26 mouse cellular contexts compared by ENCODE assay signal in genomic region chr10:42188091-42188490, GRCm38 (mm10).
A peak's percentile ranks its signal among the peaks of the same experiment; 100 is the strongest.
DNase-seq lines count a peak whose midpoint lies in the region; ATAC-seq lines count a peak whose summit lies in the region.
"Had no signal": no experiment of that assay in that cellular context is flagged by ENCODE, and none has a peak within 500 bp of the region (broad histone marks: within the 10 kb centered on the region; RNA-seq: fewer than 3 reads in every experiment).

No protein-coding gene starts in this region.

- intact Hi-C loops in gastrocnemius, postnatal 36 days (cut with DNase I) = no loop called here
- intact Hi-C loops in heart, postnatal 25 days (cut with DNase I) = no loop called here

- H3K4me1 ChIP-seq in embryonic facial prominence, embryonic 13.5 days = peaks cover 32% of the 10 kb centered on the region

- WGBS in embryonic facial prominence, embryonic 13.5 days = 63% methylated on average over 9 of the region's 9 CpGs

- H3K4me2 ChIP-seq in embryonic facial prominence, embryonic 13.5 days = no peak overlapping the region
- H3K4me2 ChIP-seq: hindbrain, embryonic 14.5 days; liver, embryonic 13.5 days; lung, embryonic 14.5 days; midbrain, embryonic 15.5 days; neural tube, embryonic 13.5 days had no signal

- no peak overlapping the region for H3K4me3 ChIP-seq in embryonic facial prominence, embryonic 13.5 days
- H3K4me3 ChIP-seq: erythroblast, embryonic 14.5 days; heart, adult 2 months; liver, embryonic 13.5 days; megakaryocyte, embryonic 14.5 days; midbrain, embryonic 15.5 days; myocyte; neural tube, embryonic 13.5 days had no signal

- no peak for ATAC-seq in embryonic facial prominence, embryonic 13.5 days (ENCODE audit: insufficient number of reproducible peaks, insufficient read depth, low FRiP score, low TSS enrichment, low read depth)

- H3K36me3 ChIP-seq in embryonic facial prominence, embryonic 13.5 days = peaks cover 28% of the 10 kb centered on the region

- H3K9me3 ChIP-seq in embryonic facial prominence, embryonic 13.5 days = no peaks in the 10 kb centered on the region
- H3K9me3 ChIP-seq: liver, embryonic 13.5 days; megakaryocyte, embryonic 14.5 days; midbrain, embryonic 15.5 days; neural tube, embryonic 13.5 days had no signal

- DNase-seq in gastrocnemius, adult 18-20 months (ENCODE audit: low spot score) = peak; percentile 43
- DNase-seq in gastrocnemius, postnatal 36 days = no peak
- peak; percentile 7 for DNase-seq in heart, postnatal 25 days (ENCODE audit: low spot score)
- no peak for DNase-seq in heart, adult 9 months (ENCODE audit: low spot score in 2 of 2)
- peak; percentile 42 for DNase-seq in ZHBTc4 (ENCODE audit: low read depth, low spot score)
- no peak for DNase-seq in thymus, postnatal 4 days
- DNase-seq: adrenal gland, postnatal 14 days; cerebellum, postnatal 10 days; heart, postnatal 14 days; kidney, adult 2 months; layer of hippocampus, adult 9-11 months; liver, embryonic 13.5 days; lung, embryonic 14.5 days; lung, postnatal 36 days; right cerebral cortex, adult 18-20 months; right cerebral cortex, postnatal 4 days; thymus, postnatal 36 days had no signal

- 0 out of 2 replicates have a peak overlapping the region, but pooled peaks have one; percentile 12 for H3K9ac ChIP-seq in embryonic facial prominence, embryonic 13.5 days
- H3K9ac ChIP-seq: hindbrain, embryonic 14.5 days; liver, embryonic 13.5 days; lung, embryonic 14.5 days; midbrain, embryonic 15.5 days; neural tube, embryonic 13.5 days had no signal

- no peak overlapping the region for H3K27ac ChIP-seq in embryonic facial prominence, embryonic 13.5 days
- H3K27ac ChIP-seq: heart, adult 2 months; hindbrain, embryonic 14.5 days; kidney, postnatal 0 days; liver, embryonic 13.5 days; midbrain, embryonic 15.5 days; neural tube, embryonic 13.5 days had no signal

- no peaks in the 10 kb centered on the region for H3K27me3 ChIP-seq in embryonic facial prominence, embryonic 13.5 days
- H3K27me3 ChIP-seq: liver, embryonic 13.5 days; megakaryocyte, embryonic 14.5 days; midbrain, embryonic 15.5 days; neural tube, embryonic 13.5 days had no signal

Comparison
In these comparisons a context has a peak if more than half of its experiments do, and no peak if none do; other contexts are left out.
1. DNase-seq: peak in gastrocnemius, adult 18-20 months (single experiment), heart, postnatal 25 days (single experiment) and ZHBTc4 (single experiment); none in gastrocnemius, postnatal 36 days (0 of 2), heart, adult 9 months (0 of 2) and thymus, postnatal 4 days (single experiment).